Mouse (Mus musculus): Measurements from ENCODE around the gene Exoc3l4.
A peak's percentile ranks its signal among the peaks of the same experiment; 100 is the strongest.

The Exoc3l4 gene

DNA sequence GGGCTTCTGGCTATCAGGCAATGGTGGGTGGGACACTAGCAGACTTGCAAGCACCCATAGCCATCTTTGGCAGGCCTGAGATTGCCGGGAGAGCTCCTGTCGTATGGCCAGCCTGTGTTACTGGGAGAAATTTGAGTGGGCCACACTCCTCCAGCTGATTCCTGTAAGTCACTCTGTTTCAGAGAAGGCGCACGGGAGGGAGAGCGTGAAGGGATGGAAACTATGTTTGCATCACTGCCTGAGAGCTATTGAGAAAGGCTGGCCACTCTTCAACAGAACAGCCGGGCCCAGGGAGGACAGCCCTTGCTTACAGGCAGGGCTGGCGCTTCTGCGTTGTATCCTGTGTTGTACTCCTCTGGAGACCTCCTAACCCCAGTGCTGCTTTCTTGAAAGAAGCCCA is 19.8 kb downstream of the Exoc3l4 start:
- no peak for DNase-seq

DNA sequence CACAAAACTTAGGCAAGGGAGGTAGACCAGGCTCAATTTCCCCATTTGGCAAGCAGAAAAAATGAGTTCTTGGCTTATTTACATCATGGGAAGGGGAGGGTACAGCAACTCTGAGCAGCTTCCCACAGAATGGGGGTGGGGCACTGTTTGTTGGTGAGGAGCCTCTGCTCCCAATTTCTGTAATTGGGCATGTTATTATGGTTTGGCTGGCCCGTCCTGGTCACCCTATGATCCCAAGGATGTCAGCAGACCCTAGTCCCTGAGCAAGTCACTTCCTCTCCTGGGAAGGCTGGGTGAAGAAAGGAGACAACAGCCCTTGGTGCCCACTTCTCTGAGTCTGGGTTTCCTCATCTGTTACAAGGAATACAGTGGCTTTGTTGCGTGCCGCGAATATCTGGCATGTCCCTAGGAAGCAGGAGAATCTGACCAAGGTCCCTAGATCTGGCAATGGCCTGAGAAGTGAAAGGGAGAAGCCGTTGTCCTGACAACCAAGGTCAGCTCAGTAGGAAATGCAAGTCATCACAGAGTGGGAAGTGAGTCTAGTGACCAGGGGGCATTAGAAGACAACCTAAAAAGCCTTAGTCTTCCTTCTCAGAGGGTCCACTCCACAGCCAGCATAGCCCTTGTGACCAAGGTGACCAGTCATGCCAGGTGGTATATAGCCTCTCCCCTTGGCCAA is 20.5 kb downstream of the Exoc3l4 start:
- no peak for DNase-seq

DNA sequence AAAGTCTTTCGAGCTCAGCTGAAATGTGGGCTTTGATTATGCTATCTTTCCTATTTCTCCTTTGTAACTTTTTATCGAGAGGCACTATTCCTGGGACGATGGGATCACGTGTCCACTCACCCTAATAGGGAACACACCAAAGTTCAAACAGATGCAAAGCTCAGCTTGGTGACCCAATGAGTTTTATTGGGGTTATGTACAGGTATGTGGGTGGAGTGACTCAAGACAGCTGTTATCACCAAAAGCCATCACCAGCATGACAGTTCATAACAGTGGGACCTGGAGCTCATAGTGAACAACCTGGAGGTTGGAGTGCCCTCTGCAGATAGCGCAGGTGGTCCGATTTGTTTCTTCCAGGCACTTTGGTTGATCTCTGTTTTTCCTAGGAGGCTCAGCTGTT is 22.0 kb downstream of the Exoc3l4 start:
- DNase-seq, result no peak

DNA sequence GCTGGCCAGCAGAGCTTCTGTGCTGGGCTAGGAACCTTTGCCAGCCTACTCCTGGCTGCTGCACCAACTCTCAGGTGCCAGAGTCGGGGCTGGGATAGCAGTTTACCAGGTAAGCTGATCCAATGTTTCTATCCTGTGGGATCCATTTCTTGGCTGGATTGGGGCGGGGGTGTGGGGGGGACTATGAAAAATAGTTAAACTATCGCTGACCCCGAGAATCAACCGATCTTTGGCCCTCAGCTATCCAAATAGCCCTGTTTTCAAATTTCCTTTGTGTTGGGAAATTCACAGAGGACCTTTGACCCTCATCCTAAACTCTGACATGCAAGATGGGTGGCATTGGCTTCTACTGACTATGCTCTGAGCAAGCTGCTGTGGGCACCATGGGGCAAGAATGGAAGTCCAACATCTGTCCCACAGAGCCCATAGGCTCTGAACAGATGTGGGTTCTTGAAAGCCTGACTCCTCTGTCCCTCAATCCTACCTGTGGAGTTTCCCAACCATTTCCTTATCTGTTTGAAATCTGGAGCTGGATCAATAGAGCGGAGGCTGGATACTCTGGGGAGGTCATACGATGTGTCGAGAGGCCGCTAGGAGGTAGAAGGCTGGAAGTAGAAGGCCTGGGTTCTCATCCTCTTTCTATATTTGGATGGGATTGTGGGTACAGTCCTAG is 24.0 kb downstream of the Exoc3l4 start:
- DNase-seq, result no peak

DNA sequence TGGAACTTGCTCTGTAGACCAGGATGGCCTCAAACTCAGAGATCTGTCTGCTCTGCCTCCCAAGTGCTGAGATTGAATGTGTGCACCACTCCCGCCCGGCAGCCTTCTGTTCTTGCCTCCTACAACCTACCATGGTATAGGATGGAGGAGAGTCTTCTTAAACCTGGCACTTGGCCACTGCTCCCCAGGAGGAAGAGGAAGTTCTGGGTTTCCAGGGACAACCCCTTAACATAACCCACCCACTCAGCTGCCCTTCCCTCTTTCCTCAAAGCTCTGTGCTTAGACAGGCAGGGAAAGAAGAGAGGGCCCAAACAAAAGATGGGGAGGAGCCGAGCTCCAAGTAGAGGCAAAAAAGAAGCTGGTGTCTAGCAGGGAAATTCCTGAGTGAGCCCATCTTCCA is 24.7 kb downstream of the Exoc3l4 start:
- no peak for DNase-seq

DNA sequence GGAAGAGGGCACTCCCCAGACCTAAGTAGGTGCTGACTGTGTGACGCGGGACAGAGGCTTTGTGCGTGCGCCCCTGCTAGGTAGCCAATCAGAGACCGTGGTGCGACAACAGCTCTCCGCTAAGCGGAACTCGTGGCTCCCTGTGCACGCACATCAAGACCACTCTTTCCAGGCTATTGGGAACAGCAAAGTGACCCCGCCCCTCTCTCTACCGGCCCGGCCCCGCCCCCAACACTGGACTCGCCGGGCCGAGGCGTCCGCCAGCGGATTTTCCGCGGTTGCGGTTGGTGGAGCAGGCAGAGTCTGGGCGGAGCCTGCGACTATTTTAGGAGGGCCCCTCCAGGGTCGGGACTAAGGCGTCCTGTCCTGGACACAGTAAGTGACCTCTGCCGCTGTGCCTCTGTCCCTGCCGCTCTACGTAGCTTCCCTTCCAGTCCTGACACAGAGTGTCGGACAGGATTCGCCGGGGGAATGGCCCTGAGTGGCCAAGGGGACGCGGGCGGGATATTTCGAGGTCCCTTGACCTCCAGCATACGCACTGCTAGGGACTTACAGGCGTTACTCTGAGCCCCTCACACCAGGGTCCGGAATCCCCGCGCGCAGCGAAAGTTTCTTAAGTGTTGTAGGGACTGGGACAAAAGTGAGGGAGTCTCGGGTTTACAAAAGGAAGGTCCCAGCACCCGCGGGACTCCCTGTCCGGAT is 25.6 kb downstream of the Exoc3l4 start, which contains the start of gene Tnfaip2:
Gene Tnfaip2 (plus strand): TSS at position 161 of the 702 bp plus-strand sequence.
- DNase-seq, result peak; percentile 91

DNA sequence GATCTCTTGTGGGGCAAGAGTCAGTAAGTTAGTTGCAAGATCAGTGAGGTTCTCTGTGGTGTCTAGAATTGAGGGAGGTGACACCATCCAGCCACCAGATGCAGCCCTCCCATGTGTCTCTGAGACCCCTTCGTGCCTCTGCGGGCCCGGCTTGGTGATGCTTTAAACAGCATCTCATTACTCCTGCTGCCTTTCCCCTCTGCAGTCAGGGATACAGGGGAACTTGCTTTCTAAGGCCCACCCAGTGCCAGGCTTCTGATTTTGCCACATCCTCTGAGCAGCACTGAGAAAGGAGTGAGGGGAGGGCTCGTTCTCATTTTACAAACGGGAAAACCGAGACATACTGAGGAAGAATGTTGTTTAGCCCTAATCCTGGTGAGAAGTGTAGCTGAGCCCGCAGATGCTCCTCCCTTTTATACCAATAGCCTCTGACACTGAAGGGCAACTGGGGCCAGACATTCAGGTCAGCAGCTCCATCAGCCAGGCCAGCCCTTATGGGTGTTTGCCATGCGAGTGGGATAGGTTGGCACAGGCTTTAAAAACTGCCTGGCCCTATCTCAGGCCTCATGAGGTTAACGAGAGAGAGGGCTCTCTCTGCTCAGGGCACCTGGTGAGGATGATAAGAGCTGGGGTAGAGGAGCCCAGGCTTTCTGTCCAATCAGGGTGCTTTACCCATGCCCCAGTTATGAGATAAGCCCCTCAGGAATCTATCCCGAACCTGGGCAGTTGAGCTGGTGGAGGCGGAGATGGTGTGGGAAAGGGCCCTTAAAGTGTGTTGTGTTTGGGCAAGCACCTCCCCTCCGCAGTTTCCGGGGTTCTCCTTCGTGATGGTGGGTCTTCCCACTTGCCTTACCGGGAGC is 26.4 kb downstream of the Exoc3l4 start:
- DNase-seq, result no peak

DNA sequence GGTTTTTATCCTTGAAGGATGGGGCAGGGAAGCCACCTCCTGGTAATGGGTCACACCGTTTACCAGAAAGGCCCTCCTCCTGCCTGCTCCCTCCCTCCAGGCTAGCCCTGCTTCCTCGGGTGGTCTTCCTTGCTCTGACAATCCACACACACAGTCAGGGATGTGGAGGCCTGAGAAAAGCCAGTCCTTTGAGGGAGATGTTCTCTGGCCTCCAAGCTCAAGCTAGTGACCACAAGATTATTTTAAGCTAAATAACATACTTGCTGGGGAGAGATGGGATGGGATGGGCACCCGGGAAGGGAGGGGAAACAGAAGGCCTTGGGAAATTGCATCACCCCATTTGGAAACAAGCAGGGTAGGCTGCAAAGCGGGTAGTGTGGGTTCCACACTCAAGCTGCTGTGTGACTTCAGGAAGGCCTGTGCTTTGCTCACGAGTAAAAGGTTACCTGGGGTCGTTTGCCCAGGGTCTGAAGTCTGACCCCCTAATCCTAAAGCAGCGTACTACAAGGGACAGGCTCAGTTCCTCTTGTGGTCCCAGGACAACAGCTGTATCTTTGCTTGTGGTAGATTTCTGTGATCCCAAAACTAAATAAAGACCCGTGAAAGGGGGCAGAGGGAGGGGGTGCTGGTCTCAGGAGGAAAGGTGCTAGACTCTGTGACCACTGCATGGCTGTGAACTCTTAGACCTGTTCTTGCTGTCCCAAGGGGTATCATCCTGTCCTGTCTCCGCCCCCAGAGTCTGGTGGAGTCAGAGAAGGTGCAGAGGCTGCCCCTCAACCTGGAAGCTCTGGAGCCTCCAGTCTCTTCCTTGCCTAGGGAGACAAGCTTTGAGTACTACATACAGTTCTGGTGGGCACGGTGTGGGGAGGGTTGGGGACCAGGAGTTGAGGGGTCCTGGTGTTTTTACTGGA is 27.4 kb downstream of the Exoc3l4 start:
- no peak for DNase-seq

DNA sequence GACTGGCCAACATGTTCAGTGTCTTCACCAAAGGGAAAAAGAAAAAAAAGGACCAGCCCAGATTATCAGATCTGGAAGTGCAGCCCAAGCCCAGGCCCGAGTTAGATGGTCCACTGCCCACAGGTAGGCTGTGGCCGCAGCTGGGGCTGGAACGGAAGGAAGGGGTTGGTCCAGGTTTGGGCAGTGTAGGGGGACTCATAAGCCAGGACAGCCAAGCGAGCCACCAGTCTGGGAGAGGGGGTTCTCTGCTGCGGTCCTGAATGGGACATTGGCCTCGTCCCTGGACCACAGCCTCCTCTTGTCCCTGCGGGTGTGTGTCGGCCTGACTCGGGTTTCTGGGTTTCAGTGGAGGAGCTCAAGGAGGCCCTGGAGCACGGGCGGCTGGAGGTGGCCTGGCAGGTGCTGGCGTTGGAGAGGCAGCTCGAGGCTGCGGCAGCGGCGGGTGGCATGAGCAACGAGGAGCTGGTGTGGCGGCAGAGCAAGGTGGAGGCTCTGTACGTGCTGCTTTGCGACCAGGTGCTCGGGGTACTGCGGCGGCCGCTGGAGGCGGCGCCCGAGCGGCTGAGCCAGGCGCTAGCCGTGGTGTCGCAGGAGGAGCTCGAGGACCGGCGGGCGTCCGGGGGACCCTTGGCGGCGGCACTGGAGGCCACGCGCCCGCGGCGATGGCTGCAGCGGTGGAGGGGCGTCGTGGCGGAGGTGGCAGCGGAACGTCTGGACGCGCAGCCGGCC is 28.5 kb downstream of the Exoc3l4 start:
- no peak for DNase-seq

DNA sequence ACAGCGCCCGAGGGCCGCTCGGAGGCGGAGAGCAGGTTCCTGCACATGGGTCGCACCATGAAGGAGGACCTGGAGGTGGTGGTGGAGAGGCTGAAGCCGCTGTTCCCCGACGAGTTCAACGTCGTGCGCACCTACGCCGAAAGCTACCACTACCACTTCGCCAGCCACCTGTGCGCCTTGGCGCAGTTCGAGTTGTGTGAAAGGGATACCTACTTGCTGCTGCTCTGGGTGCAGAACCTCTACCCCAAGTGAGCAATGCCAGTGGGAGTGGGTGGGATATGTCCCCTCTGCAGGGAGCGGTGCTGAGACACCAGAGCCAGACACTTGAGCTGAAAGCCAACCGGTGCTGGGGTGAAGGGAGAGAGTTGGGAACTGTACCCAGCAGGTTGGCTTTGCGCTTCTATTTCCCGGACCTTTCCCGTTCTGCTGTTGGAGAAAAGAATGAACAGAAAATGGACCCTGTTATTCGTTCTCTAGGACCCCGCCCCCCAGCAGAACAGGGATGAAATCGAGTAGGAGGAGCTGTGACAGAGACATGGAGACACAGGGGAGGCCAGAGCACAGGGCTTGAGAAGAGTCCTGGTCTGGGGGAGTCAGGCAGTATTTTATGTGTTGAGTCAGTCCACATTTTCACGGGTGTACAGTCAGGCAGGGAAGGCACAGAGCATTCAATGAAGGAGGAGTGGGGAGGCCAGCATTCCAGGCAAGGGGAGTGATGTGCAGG is 29.2 kb downstream of the Exoc3l4 start:
- DNase-seq, result no peak

DNA sequence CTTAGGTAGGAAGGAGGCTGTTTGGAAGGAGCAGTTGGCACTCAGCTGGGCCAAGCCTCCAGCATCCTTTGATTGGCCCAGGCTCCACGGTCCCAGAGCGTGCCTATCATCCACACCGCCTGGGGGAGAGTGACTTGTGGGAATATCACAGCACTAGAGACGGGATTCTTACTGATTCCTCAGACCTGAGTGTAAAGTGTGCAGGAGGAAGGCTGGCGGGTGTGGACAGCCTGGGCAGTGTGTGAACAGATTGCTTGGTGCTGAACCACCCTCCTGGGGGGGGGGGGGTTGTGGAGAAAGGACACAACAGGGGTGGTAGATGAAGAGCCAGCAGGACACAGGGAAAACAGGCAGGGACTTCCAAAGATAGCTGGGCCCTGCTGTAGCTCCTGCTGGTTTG is 29.9 kb downstream of the Exoc3l4 start:
- DNase-seq, result no peak

DNA sequence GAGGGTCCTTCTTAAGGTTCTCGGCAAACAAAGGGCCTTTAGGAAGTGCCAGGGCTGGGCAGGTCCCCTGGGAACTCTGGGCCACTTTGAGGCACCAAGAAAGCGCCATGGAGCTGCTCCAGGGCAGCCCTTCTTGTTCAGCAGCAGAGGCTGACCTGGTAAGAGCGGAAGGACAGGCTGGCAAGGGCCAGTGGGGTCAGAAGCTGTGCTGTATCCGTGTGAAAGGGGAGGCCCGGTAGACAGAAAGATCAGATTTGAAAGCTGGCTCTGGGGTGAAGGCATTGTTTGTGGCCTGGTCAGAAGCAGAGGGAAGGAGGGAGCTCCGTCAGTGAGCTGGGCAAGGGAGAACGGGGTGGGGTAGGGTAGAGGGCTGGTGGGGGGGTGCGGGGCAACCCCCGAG is 30.5 kb downstream of the Exoc3l4 start:
- no peak for DNase-seq

DNA sequence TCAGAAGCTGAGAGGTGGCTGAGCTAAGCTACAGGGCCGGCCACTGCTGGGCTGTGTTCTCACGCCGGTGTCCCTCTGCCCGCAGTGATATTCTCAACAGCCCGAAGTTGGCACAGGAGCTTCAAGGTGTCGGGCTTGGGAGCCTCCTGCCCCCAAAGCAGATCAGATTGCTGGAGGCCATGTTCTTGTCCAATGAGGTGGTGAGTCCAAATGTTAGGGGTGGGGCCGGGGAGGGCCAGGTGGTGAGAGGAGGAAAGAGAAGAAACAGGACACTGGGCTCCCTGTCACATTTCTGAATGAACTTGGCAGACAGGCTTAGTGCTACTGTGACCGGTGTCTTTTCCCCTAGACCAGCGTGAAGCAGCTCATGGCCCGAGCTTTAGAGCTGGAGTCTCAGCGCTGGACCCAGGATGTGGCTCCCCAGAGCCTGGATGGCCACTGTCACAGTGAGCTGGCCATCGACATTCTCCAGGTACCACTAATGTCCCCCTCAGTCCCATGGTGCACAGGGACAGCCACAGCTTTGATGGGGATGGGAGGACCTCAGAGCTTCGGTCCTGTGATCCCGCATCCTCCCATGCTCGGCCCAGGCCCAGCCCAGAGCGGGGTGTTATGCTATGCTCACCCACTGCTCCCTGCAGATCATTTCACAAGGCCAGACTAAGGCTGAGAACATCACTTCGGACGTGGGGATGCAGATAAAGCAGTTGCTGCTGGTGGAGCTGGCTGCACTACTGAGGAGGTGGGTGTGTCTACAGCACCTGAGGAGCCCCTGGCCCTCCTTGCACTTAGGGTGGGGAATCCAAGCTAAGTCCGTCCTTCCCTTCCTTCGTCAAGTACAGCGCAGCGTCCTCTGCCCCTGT is 31.3 kb downstream of the Exoc3l4 start:
- no peak for DNase-seq

DNA sequence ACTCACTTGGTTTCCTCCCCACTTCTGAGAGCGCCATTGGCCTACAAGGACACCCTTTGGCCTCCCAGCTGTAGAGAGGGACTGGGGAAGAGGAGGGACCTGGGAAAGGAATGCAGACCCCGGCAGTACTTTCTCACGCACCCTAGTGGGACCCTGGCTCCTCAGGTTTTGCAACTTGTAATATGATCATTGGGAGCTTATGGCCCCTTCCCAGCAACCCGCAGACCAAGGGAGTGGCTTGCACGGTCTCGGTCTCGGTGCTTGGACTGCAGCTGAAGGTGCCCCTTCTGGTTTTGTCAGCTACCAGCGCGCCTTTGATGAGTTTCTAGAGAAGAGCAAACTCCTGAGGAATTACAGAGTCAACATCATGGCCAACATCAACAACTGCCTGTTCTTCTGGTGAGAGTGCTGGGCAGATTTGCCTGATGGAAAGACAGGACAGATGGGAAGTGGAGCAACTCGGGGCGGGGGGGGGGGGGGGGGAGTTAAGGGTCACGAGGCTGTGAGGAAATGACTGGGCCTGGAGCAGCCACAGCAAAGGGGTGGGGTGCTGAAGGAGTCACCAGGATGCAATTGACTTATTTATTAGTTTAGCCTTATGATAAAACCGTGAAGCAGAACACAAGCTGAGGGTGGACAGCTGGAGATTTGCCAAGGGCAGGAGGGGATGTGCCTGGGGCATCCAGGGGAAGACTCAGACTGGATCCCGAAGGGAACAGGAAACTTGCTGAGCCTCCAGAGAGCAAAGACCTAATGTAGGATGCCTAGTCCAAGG is 32.3 kb downstream of the Exoc3l4 start:
- no peak for DNase-seq

DNA sequence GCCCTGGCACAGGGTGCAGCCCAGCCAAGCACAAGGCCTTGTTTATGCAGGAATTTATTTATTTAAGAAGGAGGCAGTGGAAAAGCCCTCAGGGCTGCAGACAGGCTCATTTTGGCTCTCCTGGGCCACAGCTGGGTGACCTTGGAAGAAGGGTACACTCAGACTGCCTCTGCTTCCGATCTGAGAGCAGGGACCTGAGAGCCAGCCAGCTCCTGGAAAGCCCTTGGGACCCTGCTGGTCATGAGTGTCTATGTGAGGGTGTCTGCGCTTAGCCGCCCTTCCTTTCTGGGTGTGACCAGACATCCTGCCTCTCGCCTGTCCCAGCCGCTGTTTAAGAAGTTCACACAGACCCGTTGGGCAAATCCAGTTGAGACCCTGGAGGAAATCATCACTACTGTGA is 33.5 kb downstream of the Exoc3l4 start:
- DNase-seq, result no peak

DNA sequence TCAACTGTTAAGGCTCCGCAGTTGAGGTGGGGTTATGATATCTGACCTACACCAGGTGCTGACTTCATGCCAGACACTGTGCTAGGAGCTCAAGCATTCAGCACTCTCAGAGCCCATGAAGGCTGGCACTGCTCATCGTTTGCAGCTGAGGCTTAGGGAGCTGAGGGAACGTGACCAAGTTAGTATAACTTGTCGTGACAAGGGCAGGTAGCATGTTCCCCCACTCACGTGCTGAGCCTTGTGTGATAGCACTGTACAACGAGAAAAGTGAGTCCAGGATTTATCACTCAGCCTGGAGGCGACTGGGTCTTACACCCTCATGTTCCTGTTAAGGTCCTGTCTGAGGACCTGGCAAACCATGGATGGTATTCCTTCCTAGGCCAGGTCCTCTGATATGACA is 34.7 kb downstream of the Exoc3l4 start:
- DNase-seq, result no peak

DNA sequence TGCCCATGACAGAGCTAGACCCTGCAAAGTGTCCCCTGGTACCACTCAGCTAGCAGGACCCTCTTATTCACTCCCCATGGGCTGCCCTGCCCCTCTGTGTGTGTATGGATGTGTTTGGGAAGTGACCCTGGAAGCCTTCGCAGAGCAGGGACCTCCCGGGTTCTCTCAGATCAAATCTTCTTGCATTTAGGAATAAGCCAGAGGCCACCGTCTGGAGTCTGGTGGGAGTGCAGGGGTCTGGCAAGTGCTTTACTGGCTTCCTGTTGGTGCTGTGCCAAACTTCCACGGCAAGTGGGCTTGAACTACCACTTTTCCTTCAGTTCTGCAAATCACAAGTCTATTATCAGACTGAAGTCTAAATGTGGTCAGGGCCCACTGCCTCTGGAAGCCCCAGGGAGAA is 37.2 kb downstream of the Exoc3l4 start:
- no peak for DNase-seq

DNA sequence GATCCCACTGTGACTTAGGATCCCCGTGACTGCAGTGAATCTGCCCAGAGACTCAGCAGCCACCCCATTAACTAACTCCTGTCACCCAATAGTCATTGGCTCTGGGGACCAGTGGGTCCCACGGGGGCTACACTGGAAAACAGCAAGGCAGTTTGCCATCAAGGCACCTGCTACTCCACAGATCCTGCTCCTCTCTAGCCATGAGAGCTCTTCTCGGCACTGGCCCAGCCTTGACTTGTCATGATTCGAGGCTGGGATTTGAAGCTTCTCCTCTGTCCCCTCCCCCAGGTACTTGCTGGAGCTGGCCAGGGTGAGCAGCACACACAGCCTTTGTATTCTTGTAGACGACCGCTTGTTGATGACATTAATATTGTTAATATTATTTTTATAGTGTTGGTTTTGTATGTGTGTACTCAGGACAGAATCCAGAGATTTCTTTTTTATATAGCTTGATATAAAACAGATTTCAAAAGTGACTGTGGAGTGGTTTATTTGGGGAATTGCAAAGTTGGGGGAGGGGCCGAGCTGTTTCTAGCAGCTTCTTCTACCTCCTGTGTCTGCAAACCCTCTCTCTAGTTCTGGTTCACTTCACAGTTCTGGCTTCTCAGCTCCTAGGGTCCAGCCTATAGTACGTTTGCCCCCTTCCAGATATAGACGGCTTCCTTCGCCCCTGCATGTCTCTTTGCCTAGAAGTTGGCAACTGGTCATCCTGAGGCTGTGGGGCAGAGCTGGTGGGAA is 37.9 kb downstream of the Exoc3l4 start:
- no peak for DNase-seq
